Mouse (Mus musculus) frontal cortex, adult 2 months (tissue): ENCODE measurements around the gene Pik3c2a. TPM values are rescaled to one million over a fixed set of nuclear protein-coding genes. Genes with fewer than 3 reads are reported as not detected.
A peak's percentile ranks its signal among the peaks of the same experiment; 100 is the strongest.
"Not testable (repeated sequence)": the region's sequence is repeated elsewhere in the genome, so short reads cannot be mapped to it uniquely, and the experiment has no call there.

ENCODE experiments used
- DNase-seq, 2 experiments: peaks; one replicate each; pipeline ENCODE4 v3.0.0; 2022; ENCODE audit warnings: low spot score in 1 of 2; ENCODE audit errors: extremely low spot score in 1 of 2
- polyA plus RNA-seq: library from polyadenylated mRNA; depleted of rRNA; stranded (reverse); fragments of >200 nt; gene quantifications from 2 replicates; pipeline ENCODE4 v1.2.3, GENCODE M21; 2012

The Pik3c2a gene
- polyA plus RNA-seq, 1 experiment: 16.9 TPM

GRCm38 (mm10) chr7:116409438-116409837 lies 33.8 kb downstream of the Pik3c2a start:
- no peak for DNase-seq

- DNase-seq: no peak
Measured at GRCm38 (mm10) chr7:116392329-116392728, 50.9 kb downstream of the Pik3c2a start.

GRCm38 (mm10) chr7:116387389-116387788 lies 55.9 kb downstream of the Pik3c2a start:
- not testable (repeated sequence) for DNase-seq

GRCm38 (mm10) chr7:116379181-116379580 lies 64.1 kb downstream of the Pik3c2a start:
- DNase-seq: not testable (repeated sequence)

- no peak for DNase-seq
Measured at GRCm38 (mm10) chr7:116374284-116374683, 69.0 kb downstream of the Pik3c2a start.

- peak; percentile 21 to 68 for DNase-seq
Measured at GRCm38 (mm10) chr7:116336226-116336625, 107.0 kb downstream of the Pik3c2a start.

- DNase-seq: no peak
Measured at GRCm38 (mm10) chr7:116335133-116335532, 108.1 kb downstream of the Pik3c2a start.

GRCm38 (mm10) chr7:116334669-116335038 lies 108.6 kb downstream of the Pik3c2a start:
- DNase-seq: no peak

- DNase-seq: peak; percentile 97 to 99
Measured at GRCm38 (mm10) chr7:116333713-116334668, 109.3 kb downstream of the Pik3c2a start, which contains the start of gene Rps13. Rps13 (minus strand) TSS chr7:116334195.

GRCm38 (mm10) chr7:116331246-116331645 lies 112.0 kb downstream of the Pik3c2a start:
- DNase-seq: peak; percentile 32 to 59

- no peak for DNase-seq
Measured at GRCm38 (mm10) chr7:116329858-116330257, 113.4 kb downstream of the Pik3c2a start.

GRCm38 (mm10) chr7:116328777-116329176 lies 114.5 kb downstream of the Pik3c2a start:
- DNase-seq: no peak

- DNase-seq: no peak
Measured at GRCm38 (mm10) chr7:116327901-116328300, 115.3 kb downstream of the Pik3c2a start.

GRCm38 (mm10) chr7:116323331-116323964 lies 119.8 kb downstream of the Pik3c2a start:
- peak in 1 of 2 experiments; percentile 77 for DNase-seq

GRCm38 (mm10) chr7:116309456-116309855 lies 133.8 kb downstream of the Pik3c2a start:
- no peak for DNase-seq

- DNase-seq: no peak
Measured at GRCm38 (mm10) chr7:116308632-116308991, 134.6 kb downstream of the Pik3c2a start.

- DNase-seq: no peak
Measured at GRCm38 (mm10) chr7:116307871-116308631, 135.2 kb downstream of the Pik3c2a start, which contains the start of gene Plekha7. Plekha7 (minus strand) TSS chr7:116308376.

- DNase-seq: peak in 1 of 2 experiments; percentile 36
Measured at GRCm38 (mm10) chr7:116307099-116307870, 136.0 kb downstream of the Pik3c2a start.

- no peak for DNase-seq
Measured at GRCm38 (mm10) chr7:116306601-116307000, 136.6 kb downstream of the Pik3c2a start.
